Mouse (Mus musculus): ENCODE results near the gene Cd59a. TPM values are rescaled to one million over a fixed set of nuclear protein-coding genes. Genes with fewer than 3 reads are reported as not detected.

Gene Cd59a
- polyA plus RNA-seq, 1 experiment: 42.4 TPM

DNA sequence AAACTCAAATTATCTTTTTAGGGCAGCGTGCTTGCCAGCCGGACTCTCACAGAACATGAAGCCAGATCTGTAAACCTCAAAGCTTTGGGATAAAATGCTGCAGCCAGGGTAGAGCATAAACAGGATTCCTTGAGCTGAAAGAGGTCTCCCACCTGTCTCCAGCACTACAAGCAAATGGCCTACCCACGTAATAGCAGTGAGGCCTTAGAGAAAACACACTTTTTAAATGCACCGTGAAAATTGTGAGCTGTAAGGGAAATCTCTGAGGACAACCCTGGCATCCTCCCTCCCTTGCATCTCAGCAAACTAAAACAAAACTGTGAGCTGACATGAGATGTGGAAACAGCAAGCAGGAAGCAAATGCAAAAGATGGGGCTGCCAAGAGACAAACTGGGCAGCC lies 62.2 kb downstream of the Cd59a start:
- no peak overlapping the region for H3K27ac ChIP-seq (ENCODE audit: insufficient read depth, low read length)
- no peak for DNase-seq
- no peak for TF ChIP-seq CTCF (IDR thresholded peaks at IDR 0.05; ENCODE audit: borderline replicate concordance, insufficient read depth, low read depth, low read length)
- TF ChIP-seq POLR2A (IDR thresholded peaks at IDR 0.05; ENCODE audit: borderline replicate concordance, insufficient read depth, low read length): no peak
- no peaks in the 10 kb centered on the region for H3K27me3 ChIP-seq (ENCODE audit: control insufficient read depth, insufficient read depth, low read length)
- H3K4me1 ChIP-seq (ENCODE audit: control insufficient read depth, insufficient read depth, low read length): peaks cover 29% of the 10 kb centered on the region
- no peak overlapping the region for H3K4me3 ChIP-seq (replicated peaks; ENCODE audit: insufficient read depth, low read depth, low read length)
- WGBS: 63% methylated on average over 4 of the region's 4 CpGs

DNA sequence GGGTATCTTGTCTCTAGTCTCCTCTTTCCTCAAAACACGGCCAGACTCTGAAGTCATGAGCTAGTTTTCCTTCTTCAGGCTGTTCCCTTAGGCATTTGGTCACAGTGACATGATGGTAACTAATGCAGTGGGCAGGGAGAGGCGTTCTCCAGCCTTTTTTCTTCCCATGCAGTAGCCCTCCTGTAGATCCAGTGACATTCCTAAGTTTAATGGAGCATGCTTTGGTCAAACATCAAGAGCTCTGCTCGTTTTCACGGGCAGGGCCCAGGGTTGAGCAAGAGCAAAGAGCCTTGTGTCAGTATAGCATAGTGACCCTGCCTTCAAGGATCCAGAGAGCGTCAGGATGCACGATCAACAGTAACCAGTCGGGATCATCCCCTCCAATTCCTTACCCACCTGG lies 67.8 kb downstream of the Cd59a start:
- Histone ChIP-seq H3K4me1 (ENCODE audit: control insufficient read depth, insufficient read depth, low read length) (no peaks in the 10 kb centered on the region), H3K4me3 (replicated peaks; ENCODE audit: insufficient read depth, low read depth, low read length) (no peak overlapping the region), H3K27ac (ENCODE audit: insufficient read depth, low read length) (no peak overlapping the region), H3K27me3 (ENCODE audit: control insufficient read depth, insufficient read depth, low read length) (no peaks in the 10 kb centered on the region)
- WGBS: 77% methylated on average over 7 of the region's 7 CpGs
- DNase-seq: no peak
- no peak for TF ChIP-seq POLR2A (IDR thresholded peaks at IDR 0.05; ENCODE audit: borderline replicate concordance, insufficient read depth, low read length)

- Histone ChIP-seq H3K4me1 (ENCODE audit: control insufficient read depth, insufficient read depth, low read length) (no peaks in the 10 kb centered on the region), H3K27ac (ENCODE audit: insufficient read depth, low read length) (no peak overlapping the region), H3K27me3 (ENCODE audit: control insufficient read depth, insufficient read depth, low read length) (no peaks in the 10 kb centered on the region), H3K4me3 (replicated peaks; ENCODE audit: insufficient read depth, low read depth, low read length) (no peak overlapping the region)
- no peak for TF ChIP-seq CTCF (IDR thresholded peaks at IDR 0.05; ENCODE audit: borderline replicate concordance, insufficient read depth, low read depth, low read length)
- TF ChIP-seq POLR2A (IDR thresholded peaks at IDR 0.05; ENCODE audit: borderline replicate concordance, insufficient read depth, low read length): no peak
- no peak for DNase-seq
- 98% methylated on average over 4 of the region's 4 CpGs for WGBS
Measured at GRCm38 (mm10) chr2:104163978-104164487, 68.4 kb downstream of the Cd59a start.

Other genes starting within 250 kb of the Cd59a start
- gene Lmo2, start 137.8 kb upstream of the Cd59a start, polyA plus RNA-seq (2012; rRNA removed): 26.0 and 29.2 TPM in 2 replicates
- 65.7 and 70.8 TPM in 2 replicates for gene Fbxo3, start 68.1 kb upstream of the Cd59a start, polyA plus RNA-seq (2012; rRNA removed)
- not detected in 2 replicates for gene 4931422A03Rik, start 67.4 kb upstream of the Cd59a start, polyA plus RNA-seq (2012; rRNA removed)
- gene Gm10912, start 30.0 kb upstream of the Cd59a start, polyA plus RNA-seq (2012; rRNA removed): 0.22 and 0.33 TPM in 2 replicates
- not detected in 2 replicates for gene Gm10799, start 27.3 kb upstream of the Cd59a start, polyA plus RNA-seq (2012; rRNA removed)
- gene Cd59b, start 26.0 kb upstream of the Cd59a start, polyA plus RNA-seq (2012; rRNA removed): 10.6 and 11.4 TPM in 2 replicates
- gene A930018P22Rik, start 27.0 kb downstream of the Cd59a start, polyA plus RNA-seq (2012; rRNA removed): 0.18 TPM in 1 of 2 replicates, not detected in the other

Measured in cerebellum, adult 2 months (tissue).